Mouse (Mus musculus): ENCODE data around the gene Alyref.

The Alyref gene

GRCm38 (mm10) chr11:120598283-120598989, at the start of gene Alyref, which contains the start of gene Anapc11:
TSS of gene Alyref (minus strand) at chr11:120598365.
TSS of gene Anapc11 (plus strand) at chr11:120598421.
- peak; percentile 89 for DNase-seq (ENCODE audit: low spot score)

- no peak for DNase-seq (ENCODE audit: low spot score)
Measured at GRCm38 (mm10) chr11:120647047-120647830, 49.1 kb upstream of the Alyref start.

GRCm38 (mm10) chr11:120643601-120643987, 45.4 kb upstream of the Alyref start, which contains the start of gene Pycr1:
TSS of gene Pycr1 (minus strand) at chr11:120643769.
- DNase-seq (ENCODE audit: low spot score): peak; percentile 88

GRCm38 (mm10) chr11:120642939-120643600, 44.9 kb upstream of the Alyref start:
- no peak for DNase-seq (ENCODE audit: low spot score)

- no peak for DNase-seq (ENCODE audit: low spot score)
Measured at GRCm38 (mm10) chr11:120641869-120642268, 43.7 kb upstream of the Alyref start.

- DNase-seq (ENCODE audit: low spot score): no peak
Measured at GRCm38 (mm10) chr11:120641255-120641654, 43.1 kb upstream of the Alyref start.

GRCm38 (mm10) chr11:120634810-120635209, 36.6 kb upstream of the Alyref start:
- no peak for DNase-seq (ENCODE audit: low spot score)

- DNase-seq (ENCODE audit: low spot score): peak; percentile 87
Measured at GRCm38 (mm10) chr11:120633520-120634343, 35.6 kb upstream of the Alyref start, which contains the start of gene Mafg. TSS of gene Mafg (minus strand) at chr11:120633600.

GRCm38 (mm10) chr11:120632559-120633519, 34.7 kb upstream of the Alyref start:
- peak; percentile 77 for DNase-seq (ENCODE audit: low spot score)

GRCm38 (mm10) chr11:120631726-120632448, 33.7 kb upstream of the Alyref start:
- no peak for DNase-seq (ENCODE audit: low spot score)

- DNase-seq (ENCODE audit: low spot score): no peak
Measured at GRCm38 (mm10) chr11:120630881-120631725, 32.9 kb upstream of the Alyref start.

GRCm38 (mm10) chr11:120630401-120630871, 32.3 kb upstream of the Alyref start:
- peak; percentile 51 for DNase-seq (ENCODE audit: low spot score)

- peak; percentile 79 for DNase-seq (ENCODE audit: low spot score)
Measured at GRCm38 (mm10) chr11:120629911-120630310, 31.7 kb upstream of the Alyref start.

- peak; percentile 67 for DNase-seq (ENCODE audit: low spot score)
Measured at GRCm38 (mm10) chr11:120629341-120629730, 31.2 kb upstream of the Alyref start.

- DNase-seq (ENCODE audit: low spot score): no peak
Measured at GRCm38 (mm10) chr11:120628601-120629340, 30.6 kb upstream of the Alyref start.

GRCm38 (mm10) chr11:120627468-120628300, 29.5 kb upstream of the Alyref start:
- DNase-seq (ENCODE audit: low spot score): no peak
